Mouse (Mus musculus) cerebellum, adult 11-12 months (tissue): Measurements from ENCODE around the gene Ube2o.

Experiments used
- DNase-seq: peaks from one replicate; pipeline ENCODE4 v3.0.0; 2022

Gene Ube2o

DNA sequence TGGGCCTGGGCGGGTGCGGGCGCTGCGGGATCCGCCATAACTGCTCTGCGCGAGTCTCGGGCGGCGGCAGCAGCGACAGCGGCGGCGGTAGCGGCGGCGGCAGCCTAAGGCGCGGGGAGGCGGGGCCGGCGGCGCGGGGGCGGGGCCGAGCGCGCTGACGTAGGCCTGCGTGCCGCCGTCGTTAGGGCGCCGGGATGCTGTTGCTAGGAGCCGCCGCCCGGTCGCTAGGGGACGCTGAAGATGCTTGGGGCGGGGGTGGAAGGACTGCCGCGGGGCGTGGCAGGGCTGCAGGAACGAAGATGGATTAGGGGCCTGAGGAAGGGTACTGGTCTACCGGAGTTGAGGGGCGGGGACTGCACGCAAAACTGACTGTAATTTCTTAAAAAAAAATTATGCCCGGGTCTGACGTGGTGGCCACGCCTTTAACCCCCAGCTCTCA, at the start of gene Ube2o:
TSS of gene Ube2o (minus strand) at position 72 of the 439 bp plus-strand sequence.
- peak; percentile 86 for DNase-seq

DNA sequence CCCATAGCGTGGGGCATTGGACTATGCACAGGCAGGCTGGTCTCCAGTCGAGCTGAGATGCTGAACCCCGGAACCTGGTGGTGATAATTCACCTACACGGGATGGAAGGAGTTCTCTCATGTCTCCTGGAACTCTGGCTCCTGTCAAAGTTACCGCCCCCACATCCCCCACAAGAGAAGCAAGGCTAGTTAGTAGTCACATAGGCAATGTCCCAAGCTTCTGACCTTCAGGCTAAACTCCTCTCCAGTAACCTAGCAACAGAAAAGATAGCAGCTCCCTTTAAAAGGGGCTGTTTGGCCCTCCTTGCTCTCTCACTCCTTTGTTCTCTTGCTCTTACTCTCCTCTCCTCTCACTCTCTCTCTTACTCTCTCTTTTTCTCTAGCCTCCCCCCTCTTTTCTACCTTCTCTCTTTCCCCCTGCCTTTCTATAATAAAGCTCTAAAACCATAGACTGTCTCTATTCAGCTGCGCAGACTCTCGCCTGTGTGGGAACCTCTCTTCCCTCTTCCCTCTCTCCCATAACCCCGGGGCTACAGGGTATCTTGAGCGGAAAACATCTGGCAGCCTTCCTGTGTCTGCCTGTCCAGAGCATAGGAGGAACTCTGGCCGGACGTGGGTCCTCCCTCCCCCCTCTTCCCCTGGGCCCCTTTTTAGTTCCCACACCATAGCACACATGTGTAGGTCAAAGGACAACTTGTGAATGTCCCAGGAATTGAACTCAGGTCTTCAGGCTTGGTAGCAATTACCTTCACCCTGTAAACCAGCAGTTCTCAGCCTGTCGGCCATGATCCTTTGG, 49.1 kb upstream of the Ube2o start:
- DNase-seq, result no peak

DNA sequence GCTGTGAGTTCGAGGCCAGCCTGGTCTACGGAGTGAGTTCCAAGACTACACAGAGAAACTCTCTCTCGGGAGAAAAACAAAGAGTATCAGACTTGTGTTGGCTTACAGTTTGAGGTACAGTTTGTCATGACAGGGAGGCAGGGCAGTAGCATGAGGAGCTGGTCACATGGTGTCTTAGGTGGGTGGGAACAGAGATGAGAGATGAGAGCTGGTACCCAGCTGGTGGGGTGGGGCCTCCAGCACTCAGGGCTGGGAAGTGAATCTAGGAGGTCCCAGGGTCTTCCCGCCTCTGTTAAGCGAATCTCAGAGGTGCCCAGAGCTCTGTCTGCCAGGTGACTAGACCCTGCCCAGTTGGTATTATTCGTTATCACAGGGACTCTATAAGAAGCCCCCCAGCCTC, 48.2 kb upstream of the Ube2o start:
- no peak for DNase-seq

DNA sequence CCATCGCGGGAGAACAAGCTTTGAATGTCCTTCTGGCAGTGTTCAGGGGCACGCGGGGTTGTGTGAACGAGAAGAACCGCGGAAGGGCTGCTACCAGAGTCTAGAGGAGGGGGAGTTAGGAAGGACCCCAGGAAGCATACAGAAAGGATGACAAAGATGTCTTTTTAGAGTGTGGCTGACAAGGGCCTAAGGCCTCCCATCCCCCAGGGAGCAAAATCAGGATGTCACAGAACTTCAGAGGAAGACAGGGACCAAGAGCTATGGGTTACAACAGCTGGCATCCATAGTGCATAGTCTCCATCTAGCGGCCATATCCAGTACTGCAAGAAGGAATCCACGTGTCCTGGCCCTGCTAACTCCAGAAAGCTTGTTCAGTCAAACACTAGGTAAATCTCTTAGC, 47.5 kb upstream of the Ube2o start:
- peak; percentile 79 for DNase-seq

DNA sequence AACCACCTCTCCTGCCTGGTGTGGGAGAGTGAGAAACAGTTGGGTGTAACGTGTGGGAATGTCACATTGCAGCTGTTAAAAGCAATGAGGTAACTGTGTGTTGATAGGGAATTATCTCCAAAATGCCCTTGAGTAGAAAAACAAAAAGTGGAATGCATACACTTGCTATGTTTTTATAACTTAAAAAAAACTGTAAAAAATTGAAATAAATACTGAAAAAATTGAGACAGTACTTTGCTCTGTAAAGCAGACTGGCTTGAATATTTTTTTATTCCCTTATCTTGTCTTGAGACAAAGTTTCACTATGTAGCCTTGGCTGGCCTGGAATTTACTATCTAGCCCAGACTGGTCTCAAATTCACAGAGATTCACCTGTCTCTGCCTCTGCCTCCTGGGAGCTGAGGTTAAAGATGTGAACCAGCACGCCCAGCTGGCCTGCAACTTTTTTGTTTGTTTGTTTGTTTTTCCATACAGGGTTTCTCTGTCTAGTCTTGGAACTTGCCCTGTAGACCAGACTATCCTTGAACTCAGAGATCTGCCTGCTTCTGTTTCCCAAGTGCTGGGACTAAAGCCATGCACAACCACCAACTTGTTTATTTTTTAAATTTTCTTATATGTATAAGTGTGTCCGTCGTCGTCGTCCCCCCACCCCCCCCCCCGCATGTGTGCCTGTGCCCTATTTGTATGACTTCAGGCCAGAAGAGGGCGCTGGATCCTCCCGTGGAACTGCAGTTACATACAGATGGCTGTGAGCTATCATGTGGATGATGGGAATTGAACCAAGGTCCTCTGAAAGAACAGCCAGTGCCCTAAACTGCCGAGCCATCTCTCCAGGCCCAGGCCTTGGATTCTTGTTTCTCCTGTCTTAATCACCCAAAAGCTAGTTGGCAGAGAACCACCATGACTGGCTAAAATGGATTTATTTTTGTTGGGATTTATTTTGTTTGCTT, 46.1 kb upstream of the Ube2o start:
- no peak for DNase-seq

DNA sequence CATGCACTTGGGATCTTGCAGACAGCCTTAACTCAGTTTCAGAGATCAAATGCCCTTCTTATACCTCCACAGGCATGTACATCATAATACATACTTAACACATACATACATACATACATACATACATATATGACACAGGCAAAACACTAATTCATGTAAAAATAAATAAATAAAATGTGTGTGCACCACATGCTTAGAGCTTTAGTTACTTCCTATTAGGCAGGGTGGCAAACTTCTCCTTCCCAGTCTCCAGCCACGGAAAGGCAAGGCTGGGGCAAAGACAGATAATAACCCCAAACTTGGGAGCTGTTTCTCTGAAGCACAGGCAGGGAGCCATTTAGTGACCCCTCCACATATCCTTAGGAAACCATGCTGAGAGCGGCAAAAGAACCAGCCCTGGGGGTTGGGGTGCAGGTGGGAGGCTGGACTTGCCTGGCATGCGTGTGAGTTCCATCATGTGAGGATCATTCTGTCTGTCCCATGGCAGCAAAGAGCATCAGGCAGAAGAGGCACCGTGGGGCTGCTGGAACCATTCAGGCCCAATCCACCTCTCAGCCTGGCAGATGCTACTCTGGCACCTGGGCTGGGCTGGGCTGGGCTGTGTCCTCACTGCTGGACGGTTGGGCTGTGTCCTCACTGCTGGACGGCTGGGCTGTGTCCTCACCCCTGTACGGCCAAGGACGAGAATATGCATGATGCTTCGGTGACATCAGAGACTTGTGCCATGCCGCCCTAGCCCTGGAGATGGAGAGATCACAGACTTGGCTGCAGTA, 45.2 kb upstream of the Ube2o start, which contains the start of gene Rhbdf2:
TSS of gene Rhbdf2 (minus strand) at position 721 of the 773 bp plus-strand sequence.
- DNase-seq, result peak; percentile 14

DNA sequence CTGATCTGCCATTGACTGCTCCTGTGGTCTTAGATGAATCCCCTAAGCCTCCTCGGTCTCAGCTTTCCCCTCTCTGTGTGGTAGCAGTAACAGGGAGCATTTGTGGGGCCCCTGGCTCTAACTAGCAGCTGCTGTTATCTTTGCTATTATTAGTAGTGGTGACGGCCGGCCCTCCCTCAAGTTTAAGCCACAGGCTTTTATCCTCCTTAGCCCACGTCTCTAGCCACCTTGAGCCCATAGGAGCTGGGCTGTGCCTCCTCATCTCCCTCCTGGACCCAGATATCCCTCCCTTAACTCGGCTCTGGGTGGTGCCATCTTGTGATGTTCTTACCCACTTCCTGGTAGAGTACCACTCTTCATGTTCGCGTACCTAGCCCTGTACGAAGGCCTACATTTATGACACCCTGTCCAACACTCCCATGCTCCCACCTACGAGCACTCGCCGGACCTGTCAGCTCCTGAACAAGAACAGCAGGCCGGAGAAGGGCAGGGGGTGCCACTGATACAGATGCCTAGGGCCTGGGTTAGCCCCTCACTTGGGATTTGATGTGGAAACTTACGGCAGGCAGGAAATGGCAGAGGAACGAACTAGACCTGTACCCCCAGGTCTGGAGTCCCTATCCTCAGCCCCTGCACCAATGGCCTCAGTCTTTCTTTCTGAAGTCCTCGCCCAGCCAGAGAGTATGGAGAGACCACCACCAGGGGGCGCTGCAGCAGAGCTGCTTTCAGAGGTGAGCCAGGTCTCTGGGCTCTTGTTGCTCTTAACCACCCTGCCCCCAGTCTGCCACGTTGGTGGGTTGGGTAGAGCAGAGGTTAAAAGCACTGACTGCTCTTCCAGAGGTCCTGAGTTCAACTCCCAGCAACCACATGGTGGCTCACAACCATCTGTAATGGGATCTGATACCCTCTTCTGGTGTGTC, 44.1 kb upstream of the Ube2o start:
- peak; percentile 41 for DNase-seq

DNA sequence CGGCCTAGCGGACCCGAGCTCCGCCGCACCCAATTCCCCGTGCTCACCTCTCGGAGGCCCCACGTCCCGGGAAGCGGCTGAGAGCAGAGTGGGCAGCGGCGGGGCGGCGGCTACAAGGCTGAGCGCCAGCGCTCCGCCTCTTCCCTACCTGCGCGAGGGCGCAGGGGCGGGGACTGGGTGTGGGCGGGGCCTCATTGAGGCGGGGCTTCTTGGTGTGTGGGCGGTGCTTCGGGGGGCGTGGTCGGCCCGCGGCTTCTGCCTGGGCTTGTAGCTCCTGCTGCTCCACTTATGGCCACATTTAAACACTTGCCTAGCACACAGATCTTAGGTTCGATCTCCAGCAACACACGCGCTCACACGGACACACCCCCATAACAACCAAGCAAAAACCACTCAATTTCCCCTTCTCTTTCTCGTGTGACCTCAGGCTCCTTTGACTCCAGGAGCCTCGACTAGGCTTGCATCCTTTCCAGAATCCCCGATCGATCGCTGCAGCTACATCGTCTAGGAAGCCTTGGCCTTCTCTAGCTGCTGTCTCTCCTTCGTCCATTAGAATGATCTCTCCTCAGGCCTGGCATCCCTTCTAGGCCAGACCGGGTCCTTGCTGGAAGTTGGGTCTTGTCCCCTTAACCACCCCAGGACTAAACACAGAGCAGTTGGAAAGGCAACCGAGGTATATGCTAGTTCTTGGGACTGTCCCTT, 43.0 kb upstream of the Ube2o start:
- no peak for DNase-seq

DNA sequence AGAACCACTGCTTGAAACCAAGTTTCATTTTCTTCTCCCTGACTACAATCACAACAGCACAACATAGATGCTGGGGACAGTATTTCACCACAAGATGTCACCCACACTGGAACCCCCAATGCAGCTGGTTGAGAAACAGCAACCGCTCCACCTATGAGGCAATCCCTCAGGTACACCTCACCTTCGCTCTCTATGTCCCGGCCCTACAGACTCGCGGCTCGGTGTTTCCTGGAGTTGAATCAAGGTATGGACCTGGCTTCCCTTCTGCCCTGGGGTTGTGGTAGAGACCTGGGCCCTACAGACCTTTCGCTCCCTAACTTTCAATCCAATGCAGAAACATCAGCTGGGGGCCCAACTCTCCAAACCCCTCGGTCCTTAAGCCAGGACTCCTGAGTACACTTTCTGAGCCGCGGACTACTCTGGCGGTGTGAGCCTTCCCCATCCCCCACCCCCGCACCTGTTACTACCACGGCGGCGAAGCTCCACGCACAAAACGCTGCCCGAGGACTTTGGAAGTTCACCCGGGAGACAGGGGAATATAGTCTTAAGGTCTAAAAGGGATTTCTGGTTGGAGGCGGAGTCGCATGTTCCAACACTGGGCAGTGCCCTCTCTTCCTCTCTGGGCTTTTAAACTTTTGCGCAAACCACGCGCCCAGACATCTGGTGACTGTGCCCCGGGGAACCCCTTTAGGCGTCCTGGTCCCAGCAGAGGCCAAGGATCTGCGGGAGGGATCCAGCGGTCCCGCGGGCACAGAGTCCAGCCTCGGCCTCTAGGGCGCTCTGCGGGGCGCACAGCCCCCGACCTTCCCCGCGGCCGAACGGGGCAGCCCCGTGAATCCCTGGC, 42.3 kb upstream of the Ube2o start:
- DNase-seq, result no peak

DNA sequence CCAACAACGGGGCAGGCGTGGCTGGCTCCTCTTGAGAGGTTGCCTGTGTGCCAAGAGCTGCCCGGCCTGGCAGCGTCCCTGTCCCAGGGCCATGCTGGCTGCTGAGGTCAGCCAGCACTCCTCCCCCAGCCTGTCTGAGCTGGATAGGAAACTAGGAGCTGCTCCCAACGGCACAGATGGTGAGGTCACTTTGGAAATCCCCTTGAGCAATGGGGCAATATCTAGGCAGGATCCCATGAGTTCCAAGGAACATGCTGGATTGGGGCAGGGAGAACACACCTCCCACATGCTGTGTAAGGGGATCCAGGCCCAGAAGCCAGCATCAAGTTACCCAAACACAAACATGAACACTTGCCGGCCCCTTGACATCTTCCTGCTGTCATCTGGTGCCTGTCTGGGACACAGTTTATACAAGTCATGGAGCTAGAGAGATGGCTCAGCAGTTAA, 40.0 kb upstream of the Ube2o start:
- peak; percentile 89 for DNase-seq

DNA sequence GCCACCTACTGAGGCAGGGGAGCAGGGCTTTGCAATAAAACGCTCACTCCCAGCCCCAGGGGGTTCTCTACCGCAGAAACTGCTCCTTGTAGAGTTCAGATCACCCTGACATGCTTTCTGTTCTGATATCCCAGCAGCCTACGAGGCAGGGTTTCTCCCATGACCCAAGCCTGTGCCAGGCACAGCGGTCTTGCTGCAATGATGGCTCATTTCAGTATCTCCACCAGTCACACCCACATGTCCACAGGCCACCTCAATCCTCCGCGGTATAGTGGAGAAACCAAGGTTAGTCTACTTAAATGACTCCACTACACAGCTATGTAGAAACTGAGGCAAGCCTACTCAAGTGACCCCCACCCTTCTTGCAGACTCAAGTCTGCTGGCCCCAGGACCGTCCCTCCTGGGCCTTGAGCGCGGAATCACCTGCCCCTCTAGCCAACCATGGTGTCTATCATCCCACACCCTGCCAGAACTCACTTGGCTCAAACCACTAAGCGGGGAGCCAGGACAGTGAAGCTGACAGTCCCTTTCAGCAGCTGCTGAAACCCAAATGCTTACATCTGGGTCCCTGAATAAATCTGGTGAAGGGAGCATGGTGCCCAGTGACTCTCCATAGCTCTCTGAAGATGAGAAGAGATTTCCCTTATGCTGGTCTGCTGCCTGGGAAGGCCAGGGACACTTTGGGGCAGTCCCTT, 39.5 kb upstream of the Ube2o start:
- no peak for DNase-seq

DNA sequence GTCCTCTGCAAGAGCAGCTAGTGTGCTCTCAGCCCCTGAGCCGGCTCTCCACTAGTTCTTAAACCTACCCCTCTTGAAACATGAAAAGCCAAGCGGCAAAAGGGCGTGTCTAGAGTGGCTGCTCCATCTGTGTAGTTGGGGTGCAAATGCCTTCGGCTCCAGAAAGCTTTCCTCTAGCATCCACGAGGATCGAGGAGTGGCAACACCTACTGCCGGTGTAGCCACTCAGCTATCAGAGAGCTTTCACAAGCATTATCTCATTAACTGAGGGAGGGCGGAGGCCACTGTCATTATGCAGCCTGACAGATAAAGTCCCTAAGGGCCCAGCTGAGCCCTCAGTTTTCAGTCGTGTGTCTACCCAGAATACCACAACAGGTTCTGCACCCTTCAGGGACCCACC, 38.8 kb upstream of the Ube2o start:
- DNase-seq, result no peak

DNA sequence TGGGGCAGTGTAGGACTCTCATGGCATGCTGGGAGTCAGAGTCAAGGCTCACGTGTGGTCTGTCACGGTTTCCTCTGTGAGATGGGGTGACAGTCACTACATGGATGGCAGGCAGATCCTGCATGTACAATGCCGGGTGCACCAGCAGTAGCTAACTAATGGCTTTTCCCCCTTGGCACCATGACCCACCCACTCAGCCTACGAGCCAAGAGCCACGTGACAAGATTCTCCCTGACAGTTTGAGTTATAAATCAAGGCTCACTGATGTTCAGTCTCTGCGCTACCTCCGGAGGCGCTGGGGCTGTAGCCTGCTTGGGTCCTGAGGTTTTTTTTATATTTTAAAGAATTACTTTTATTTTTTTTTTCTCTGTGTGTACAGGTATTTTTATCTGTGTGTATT, 38.3 kb upstream of the Ube2o start:
- DNase-seq, result no peak

DNA sequence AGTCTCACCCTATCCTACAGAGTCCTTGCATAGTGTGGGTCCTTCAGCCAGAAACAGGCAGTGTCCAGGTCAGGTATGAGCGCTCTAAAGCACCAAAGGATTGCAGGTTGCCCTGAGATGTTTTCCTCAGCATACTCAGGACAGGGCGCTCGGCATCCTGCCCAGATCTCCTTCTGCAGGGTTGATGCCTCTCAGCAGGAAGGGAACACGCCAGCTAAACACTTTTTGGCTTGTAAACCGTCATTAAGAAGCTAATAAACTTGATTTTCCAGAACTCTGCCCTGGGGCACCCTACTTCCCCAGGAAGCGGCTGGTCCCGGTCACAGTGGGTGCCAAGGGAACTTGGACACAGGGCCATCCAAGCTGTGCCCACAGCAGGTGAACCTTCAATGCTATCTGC, 37.9 kb upstream of the Ube2o start:
- DNase-seq, result peak; percentile 69

DNA sequence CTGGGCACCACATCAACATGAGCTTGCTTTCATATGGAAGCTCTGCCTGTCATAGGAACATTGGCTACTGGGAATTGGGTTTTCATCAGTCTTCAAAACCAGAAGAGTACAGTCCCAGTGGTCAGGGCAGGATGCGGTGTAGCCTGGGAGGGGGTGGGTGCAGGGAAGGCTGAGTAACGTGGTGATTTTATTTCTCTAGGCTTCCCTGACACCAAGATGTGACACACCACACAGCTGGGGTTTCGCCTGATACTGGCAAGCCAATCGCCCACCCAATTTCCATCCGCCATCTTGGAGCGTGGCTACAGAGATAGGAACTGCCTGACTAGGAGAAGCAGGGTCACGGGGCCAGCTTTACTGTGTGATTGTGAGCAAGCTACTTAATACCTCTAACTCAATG, 37.4 kb upstream of the Ube2o start:
- DNase-seq, result no peak

DNA sequence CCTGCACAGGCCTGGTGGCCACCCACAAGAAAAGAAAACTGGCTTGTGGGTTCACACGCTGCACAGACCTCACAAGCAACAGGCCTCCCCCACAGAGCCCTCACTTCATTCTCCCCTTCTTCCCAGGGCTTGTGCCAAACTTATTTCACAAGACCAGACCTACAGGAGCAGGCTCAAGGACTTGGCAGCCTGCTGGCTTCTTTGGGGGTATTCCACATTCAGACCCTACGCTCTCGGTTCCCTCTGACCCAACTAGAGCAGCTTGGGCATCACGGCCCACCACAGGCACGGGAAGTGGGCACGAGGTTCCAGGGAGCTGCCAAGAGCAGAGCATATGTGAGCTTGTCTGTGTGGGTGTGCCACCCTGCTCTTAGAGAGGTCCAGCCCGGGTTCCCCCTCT, 36.4 kb upstream of the Ube2o start:
- no peak for DNase-seq

DNA sequence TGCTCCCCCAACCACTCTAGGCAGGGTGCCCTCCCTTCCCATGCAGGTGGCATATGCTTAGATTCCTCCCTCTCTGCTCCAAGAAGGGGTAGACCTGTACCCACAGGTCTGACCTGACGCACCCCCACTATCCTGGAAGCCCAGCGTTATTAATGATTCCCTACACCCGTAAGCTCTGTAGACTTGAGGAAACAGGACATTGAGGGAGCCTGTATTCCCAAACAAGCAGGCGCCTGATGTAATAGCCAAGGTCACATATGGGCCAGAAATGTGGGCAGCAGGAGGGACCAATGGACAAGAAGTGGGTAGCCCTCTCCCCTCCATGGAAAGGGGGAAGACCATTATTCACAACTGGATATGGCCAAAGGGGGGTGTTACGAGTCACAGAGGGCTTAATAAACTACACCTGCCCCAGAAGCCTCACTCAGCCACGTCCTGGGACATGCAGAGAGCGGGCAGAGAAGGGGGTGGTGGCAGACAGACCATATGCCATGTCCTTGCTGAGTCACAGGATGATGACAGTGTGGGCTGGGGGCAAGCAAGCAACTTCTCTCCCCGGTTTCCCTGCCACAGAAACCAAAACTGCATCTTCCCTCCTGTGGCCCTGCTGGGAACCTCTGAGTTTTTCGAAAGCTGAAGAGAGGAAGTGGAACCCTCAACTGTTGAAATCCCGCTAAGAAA, 35.3 kb upstream of the Ube2o start:
- DNase-seq, result no peak

DNA sequence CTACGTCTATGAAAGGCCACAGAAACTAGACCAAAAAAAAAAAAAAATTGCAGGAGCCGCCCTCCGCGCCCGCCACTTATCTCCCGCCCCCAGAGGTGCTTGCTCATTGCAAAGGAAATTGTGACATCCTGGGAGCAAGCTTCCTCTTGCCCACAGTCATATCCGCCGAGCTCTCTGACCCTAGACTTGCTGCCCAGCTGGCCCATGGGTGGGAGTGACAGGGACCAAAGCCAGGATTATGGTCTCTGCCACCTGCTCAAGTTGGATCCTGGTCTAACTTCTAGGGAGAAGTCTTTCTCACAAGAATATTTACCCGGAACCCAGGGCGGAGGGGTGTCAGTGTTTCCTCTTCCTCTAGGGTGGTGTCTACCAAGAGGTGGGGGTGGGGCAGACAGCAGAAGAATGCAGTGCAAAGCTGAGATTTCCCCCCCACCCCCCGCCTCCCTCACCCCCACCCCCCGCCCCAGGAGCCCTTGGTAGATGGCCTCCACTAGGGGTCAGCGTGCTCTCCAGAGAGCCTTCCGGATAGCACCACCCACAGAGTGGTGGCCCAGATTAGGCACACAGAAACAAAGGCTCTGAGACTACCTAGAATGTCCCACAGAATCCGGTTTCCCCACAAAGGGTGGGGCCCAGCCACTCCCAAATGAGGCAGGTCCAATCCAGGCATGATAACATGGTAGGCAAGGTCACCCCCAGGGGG, 34.6 kb upstream of the Ube2o start:
- DNase-seq, result no peak
